Mouse (Mus musculus) stomach, embryonic 15.5 days (tissue): ENCODE results near the gene Podn. TPM values are rescaled to one million over a fixed set of nuclear protein-coding genes. Genes with fewer than 3 reads are reported as not detected.
"Not testable (repeated sequence)": the region's sequence is repeated elsewhere in the genome, so short reads cannot be mapped to it uniquely, and the experiment has no call there.

Source experiments
- ATAC-seq: fragments of 200-750 bp; cut with Nextera tagmentation; 2 replicates; pipeline ENCODE4 v1.8.0; 2017; ENCODE audit warnings: low read depth, moderate number of reproducible peaks, moderate TSS enrichment; ENCODE audit not compliant: insufficient read depth, low FRiP score
- H3K27ac ChIP-seq: fragments of 300-500 bp; sonication (generic); 2 replicates; pipeline ENCODE4 v1.5.1; 2015; ENCODE audit warnings: mild to moderate bottlenecking, inconsistent platforms
- H3K27me3 ChIP-seq: fragments of 300-500 bp; sonication (generic); replicated peaks from 2 replicates; pipeline ENCODE4 v1.6.1; 2015; ENCODE audit warnings: inconsistent platforms
- H3K36me3 ChIP-seq: fragments of 300-500 bp; sonication (generic); 2 replicates; pipeline ENCODE4 v1.6.1; 2015; ENCODE audit warnings: inconsistent platforms
- H3K4me1 ChIP-seq: fragments of 300-500 bp; sonication (generic); 2 replicates; pipeline ENCODE4 v1.6.1; 2015; ENCODE audit warnings: inconsistent platforms
- H3K4me2 ChIP-seq: fragments of 300-500 bp; sonication (generic); 2 replicates; pipeline ENCODE4 v1.6.1; 2015; ENCODE audit warnings: mild to moderate bottlenecking, inconsistent platforms
- H3K4me3 ChIP-seq: fragments of 300-500 bp; sonication (generic); replicated peaks from 2 replicates; pipeline ENCODE4 v1.5.1; 2015; ENCODE audit warnings: inconsistent platforms
- H3K9ac ChIP-seq: fragments of 300-500 bp; sonication (generic); 2 replicates; pipeline ENCODE4 v1.6.1; 2015; ENCODE audit warnings: inconsistent platforms
- H3K9me3 ChIP-seq: fragments of 300-500 bp; sonication (generic); 2 replicates; pipeline ENCODE4 v1.6.1; 2016; ENCODE audit warnings: inconsistent platforms
- WGBS: fragments of 180-500 bp; shearing (Covaris S2); methylation state at CpG from one replicate; pipeline ENCODE4 v1.1.7; 2015; 5-methylcytosine and 5-hydroxymethylcytosine counted together
- polyA plus RNA-seq: library from polyadenylated mRNA; unstranded; fragments of >200 nt; fragmentation: Nextera tagmentation; extraction: Ambion mirVana; gene quantifications from 2 replicates; pipeline ENCODE4 v1.2.1, GENCODE M21; 2015

The Podn gene
- polyA plus RNA-seq, result 0.90 and 1.1 TPM in 2 replicates

DNA sequence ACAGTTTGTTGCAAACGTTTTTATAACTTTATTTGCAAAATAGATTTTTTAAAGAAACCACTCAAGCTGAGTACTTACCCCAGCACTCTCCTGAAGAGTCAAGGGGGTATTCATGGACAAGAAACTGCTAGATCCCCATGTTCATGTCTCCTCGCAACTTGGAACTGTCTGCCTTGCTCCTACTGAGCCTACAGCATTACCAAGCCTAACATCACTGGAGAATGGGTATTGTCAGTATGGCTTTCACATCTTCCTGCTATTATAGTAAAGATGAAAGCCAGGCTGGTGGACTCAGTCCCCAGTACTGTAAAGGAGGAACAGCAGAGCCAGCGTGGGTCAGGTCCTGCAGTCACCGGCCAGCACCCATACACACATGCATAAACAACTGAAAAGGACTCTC is at the start of gene Podn:
TSS of gene Podn (minus strand) at position 101 of the 400 bp plus-strand sequence.
- no peaks in the 10 kb centered on the region for H3K9me3 ChIP-seq
- H3K4me2 ChIP-seq, result no peak within 1 kb of the TSS
- 74% methylated on average over 4 of the region's 4 CpGs for WGBS
- no peaks in the 10 kb centered on the region for H3K27me3 ChIP-seq
- no peak for ATAC-seq
- H3K27ac ChIP-seq, result no peak within 1 kb of the TSS
- H3K4me1 ChIP-seq, result no peaks in the 10 kb centered on the region
- H3K36me3 ChIP-seq, result no peaks in the 10 kb centered on the region
- no peak within 1 kb of the TSS for H3K4me3 ChIP-seq
- no peak within 1 kb of the TSS for H3K9ac ChIP-seq

DNA sequence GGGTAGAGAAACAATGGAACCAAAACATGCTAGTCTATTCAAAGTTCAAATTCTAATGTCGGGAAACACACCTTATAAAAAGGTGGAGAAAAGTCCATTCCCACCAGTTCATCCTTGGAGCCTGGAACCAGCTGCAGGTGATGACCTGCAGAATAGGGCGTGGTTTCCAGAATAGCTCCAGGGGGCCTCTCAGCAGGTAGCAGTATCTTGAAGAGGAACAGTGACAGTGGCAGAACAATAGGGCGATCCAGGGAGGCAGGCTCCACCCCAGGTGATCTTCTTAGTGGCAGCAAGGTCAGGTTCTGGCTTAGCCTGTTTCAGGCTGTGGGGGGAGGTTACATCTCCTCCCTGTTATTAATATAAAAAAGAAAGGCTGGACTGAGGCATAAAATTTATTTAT is 49.3 kb upstream of the Podn start:
- whole genome bisulfite sequencing, result 35% methylated on average over 3 of the region's 3 CpGs
- H3K27me3 ChIP-seq, H3K4me3 ChIP-seq, H3K4me2 ChIP-seq, H3K9me3 ChIP-seq, H3K4me1 ChIP-seq, H3K9ac ChIP-seq, H3K36me3 ChIP-seq, ATAC-seq, H3K27ac ChIP-seq: not testable (repeated sequence)

DNA sequence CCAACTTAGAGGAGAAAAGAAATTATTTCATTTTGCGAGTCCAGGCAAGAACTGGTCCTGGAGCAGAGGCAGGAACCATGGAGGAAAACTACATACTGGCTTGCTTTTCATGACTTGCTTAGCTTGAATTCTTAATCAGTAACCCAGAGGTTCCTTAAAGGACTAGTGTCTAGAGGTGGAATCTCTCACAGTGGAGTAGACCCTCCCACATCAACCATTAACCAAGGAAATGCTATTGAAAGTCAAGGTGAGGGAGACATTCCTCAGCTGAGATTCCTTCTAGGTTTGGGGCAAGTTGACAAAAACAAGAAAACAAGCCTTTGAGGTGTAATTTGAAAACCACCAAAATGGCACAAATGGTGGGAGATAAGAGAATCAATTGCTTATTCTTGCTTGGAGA is 48.6 kb upstream of the Podn start, which contains the start of gene Scp2:
TSS of gene Scp2 (minus strand) at position 119 of the 400 bp plus-strand sequence.
- no peaks in the 10 kb centered on the region for H3K27me3 ChIP-seq
- no peak for ATAC-seq
- no peak within 1 kb of the TSS for H3K4me3 ChIP-seq
- WGBS, result 80% methylated on average over 1 of the region's 1 CpGs
- no peak within 1 kb of the TSS for H3K4me2 ChIP-seq
- H3K9ac ChIP-seq, result no peak within 1 kb of the TSS
- no peaks in the 10 kb centered on the region for H3K9me3 ChIP-seq
- H3K4me1 ChIP-seq, result no peaks in the 10 kb centered on the region
- no peaks in the 10 kb centered on the region for H3K36me3 ChIP-seq
- no peak within 1 kb of the TSS for H3K27ac ChIP-seq

DNA sequence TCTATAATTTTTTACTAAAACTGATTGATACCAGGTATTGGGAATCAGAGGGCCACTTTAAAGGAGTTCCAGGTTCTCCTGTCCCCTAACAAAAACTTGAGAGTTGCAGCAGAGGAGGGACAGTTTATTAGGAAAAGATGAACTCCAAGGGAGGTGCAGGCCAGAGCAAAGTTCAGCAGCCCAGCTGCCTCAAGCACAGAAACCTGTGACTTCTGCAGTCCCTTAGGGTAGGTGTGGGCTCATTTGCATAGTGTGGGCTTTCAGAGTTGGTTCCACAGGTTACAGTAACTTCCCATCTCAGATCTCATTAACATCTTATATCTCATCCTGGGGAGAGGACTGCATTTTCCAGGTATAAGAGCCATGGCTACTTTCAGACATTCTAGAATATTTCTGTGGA is 47.5 kb upstream of the Podn start:
- no peaks in the 10 kb centered on the region for H3K9me3 ChIP-seq
- H3K4me3 ChIP-seq, result no peak overlapping the region
- no peak overlapping the region for H3K27ac ChIP-seq
- no peak for ATAC-seq
- no peaks in the 10 kb centered on the region for H3K27me3 ChIP-seq
- no peaks in the 10 kb centered on the region for H3K4me1 ChIP-seq
- H3K9ac ChIP-seq, result no peak overlapping the region
- no peaks in the 10 kb centered on the region for H3K36me3 ChIP-seq
- H3K4me2 ChIP-seq, result no peak overlapping the region

DNA sequence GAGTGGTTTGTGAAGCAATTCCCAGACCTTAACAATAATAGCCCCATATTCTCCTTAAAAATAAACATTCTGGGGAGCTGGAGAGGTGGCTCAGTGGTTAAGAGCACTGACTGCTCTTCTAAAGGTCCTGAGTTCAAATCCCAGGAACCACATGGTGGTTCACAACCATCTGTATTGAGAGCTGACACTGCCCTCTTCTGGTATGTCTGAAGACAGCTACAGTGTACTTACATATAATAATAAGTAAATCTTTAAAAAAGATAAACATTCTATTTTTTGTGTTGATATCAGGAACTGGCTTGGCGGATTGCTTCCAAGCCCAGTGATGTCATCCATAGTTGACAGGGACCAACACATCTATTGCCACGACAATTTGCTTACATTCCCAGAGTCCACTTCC is 46.9 kb upstream of the Podn start:
- not testable (repeated sequence) for H3K9ac ChIP-seq, H3K4me2 ChIP-seq, H3K4me1 ChIP-seq, H3K36me3 ChIP-seq, H3K4me3 ChIP-seq, H3K9me3 ChIP-seq, H3K27ac ChIP-seq, ATAC-seq, H3K27me3 ChIP-seq
- WGBS, result 75% methylated on average over 2 of the region's 2 CpGs

DNA sequence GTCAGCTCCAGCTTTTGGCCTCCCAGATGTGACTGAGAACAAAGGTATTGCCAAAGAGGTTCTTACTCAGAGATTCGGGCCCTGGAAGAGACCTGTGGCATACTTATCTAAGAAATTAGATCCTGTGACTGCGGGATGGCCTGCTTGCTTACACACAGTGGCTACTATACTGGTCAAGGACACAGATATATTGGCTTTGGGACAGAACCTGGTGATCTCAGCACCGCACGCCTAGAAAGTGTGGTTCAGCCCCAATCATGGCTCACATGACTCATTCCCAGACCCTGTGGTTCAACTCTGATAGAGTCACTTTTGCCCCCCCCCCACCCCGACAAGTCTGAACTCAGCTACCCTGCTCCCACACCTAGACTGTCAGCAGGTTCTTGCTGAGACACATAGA is 40.7 kb upstream of the Podn start:
- 80% methylated on average over 5 of the region's 5 CpGs for WGBS
- Histone ChIP-seq H3K9ac (no peak overlapping the region), H3K27ac (no peak overlapping the region), H3K36me3 (no peaks in the 10 kb centered on the region), H3K4me2 (no peak overlapping the region), H3K27me3 (no peaks in the 10 kb centered on the region), H3K4me3 (no peak overlapping the region), H3K9me3 (no peaks in the 10 kb centered on the region), H3K4me1 (no peaks in the 10 kb centered on the region)
- ATAC-seq, result no peak

DNA sequence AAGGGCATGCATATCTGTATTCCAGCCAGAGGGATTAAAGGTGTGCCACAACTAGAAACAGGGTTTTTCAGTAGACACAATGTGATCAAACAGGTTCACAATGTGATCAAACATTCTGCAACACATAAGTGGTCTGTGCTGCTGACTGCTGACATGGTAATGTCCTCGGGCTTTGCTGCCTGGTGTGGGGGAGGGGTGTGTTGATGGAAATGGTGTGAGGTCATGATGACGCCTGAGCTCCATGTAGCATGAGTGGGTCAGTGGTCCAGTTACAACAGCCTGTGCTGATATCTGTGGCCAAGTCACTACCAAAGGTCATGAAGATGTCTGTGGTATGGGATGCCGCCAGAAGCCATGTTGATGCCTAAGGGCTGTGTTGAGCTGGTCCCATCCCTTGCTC is 34.2 kb upstream of the Podn start:
- H3K9me3 ChIP-seq, result no peaks in the 10 kb centered on the region
- no peaks in the 10 kb centered on the region for H3K36me3 ChIP-seq
- no peak for ATAC-seq
- H3K27me3 ChIP-seq, result no peaks in the 10 kb centered on the region
- no peak overlapping the region for H3K27ac ChIP-seq
- H3K4me3 ChIP-seq, result no peak overlapping the region
- no peak overlapping the region for H3K9ac ChIP-seq
- 89% methylated on average over 3 of the region's 3 CpGs for WGBS
- H3K4me2 ChIP-seq, result no peak overlapping the region
- H3K4me1 ChIP-seq, result no peaks in the 10 kb centered on the region

DNA sequence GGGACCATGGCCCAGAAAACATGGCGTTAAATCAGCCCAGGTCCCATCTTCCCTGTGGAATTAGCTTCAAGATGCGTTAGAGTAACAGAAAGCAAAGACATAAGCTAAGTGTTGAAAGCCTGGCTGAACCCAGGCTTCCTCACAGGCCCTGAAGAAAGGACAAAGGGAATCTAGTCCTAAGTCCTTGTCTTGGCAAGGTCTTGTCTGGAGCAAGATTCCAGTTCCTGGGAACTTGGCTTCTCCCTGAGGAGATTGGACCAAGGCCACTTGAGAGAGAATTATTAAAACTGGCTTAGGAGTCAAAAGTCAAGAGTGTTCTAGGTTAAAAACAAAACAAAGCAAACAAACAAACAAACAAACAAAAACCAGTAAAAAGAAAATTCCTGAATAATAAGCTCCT is 32.1 kb upstream of the Podn start:
- H3K27me3 ChIP-seq, result no peaks in the 10 kb centered on the region
- H3K4me2 ChIP-seq, result no peak overlapping the region
- no peaks in the 10 kb centered on the region for H3K4me1 ChIP-seq
- no peak for ATAC-seq
- H3K9ac ChIP-seq, result no peak overlapping the region
- no peaks in the 10 kb centered on the region for H3K9me3 ChIP-seq
- 86% methylated on average over 2 of the region's 2 CpGs for WGBS
- no peak overlapping the region for H3K4me3 ChIP-seq
- no peak overlapping the region for H3K27ac ChIP-seq
- H3K36me3 ChIP-seq, result no peaks in the 10 kb centered on the region

DNA sequence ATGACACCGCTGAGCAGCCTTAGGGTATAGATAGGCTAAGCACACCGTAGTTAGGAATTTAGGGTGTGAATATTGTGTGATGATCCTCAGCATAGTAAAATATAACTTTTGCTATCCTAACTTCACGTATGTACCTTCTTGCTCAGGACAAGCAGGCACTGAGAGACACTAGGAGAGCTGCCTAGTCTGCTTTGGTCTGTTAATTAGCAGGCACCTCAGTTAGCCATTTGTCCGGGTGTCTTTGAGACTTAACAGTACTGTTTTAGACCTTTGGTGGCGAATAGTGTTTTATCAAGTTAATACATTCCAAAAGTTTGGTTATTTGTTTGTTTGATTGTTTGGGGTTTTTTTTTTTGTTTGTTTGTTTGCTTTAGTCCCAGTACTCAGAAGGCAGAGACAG is 31.3 kb upstream of the Podn start:
- Histone ChIP-seq H3K4me3 (no peak overlapping the region), H3K4me2 (no peak overlapping the region), H3K9me3 (no peaks in the 10 kb centered on the region), H3K27me3 (no peaks in the 10 kb centered on the region), H3K9ac (no peak overlapping the region), H3K36me3 (no peaks in the 10 kb centered on the region), H3K4me1 (no peaks in the 10 kb centered on the region), H3K27ac (no peak overlapping the region)
- ATAC-seq, result no peak
- WGBS, result 84% methylated on average over 5 of the region's 5 CpGs

DNA sequence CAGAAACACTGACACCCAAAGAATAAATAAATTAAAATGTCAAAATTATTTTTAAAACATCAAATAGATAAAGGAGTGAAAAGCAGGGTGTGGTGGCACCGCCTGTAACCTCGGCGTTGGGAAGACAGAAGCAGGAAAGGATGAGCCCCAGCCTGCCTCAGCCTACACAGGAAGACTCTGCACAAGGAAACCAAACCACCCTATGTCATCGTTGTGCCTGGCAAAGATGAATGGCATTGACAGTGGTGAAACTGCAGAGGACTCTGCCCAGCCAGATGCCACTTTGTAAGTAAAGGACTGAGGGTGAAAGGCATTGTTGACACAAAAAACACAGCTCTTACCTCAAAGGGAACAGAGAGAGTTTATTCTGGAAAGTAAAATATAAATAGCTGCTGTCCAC is 30.0 kb upstream of the Podn start:
- H3K36me3 ChIP-seq, result no peaks in the 10 kb centered on the region
- H3K27me3 ChIP-seq, result no peaks in the 10 kb centered on the region
- no peak overlapping the region for H3K9ac ChIP-seq
- no peak overlapping the region for H3K27ac ChIP-seq
- WGBS, result 76% methylated on average over 4 of the region's 4 CpGs
- no peaks in the 10 kb centered on the region for H3K9me3 ChIP-seq
- no peak overlapping the region for H3K4me3 ChIP-seq
- ATAC-seq, result no peak
- H3K4me2 ChIP-seq, result no peak overlapping the region
- no peaks in the 10 kb centered on the region for H3K4me1 ChIP-seq

DNA sequence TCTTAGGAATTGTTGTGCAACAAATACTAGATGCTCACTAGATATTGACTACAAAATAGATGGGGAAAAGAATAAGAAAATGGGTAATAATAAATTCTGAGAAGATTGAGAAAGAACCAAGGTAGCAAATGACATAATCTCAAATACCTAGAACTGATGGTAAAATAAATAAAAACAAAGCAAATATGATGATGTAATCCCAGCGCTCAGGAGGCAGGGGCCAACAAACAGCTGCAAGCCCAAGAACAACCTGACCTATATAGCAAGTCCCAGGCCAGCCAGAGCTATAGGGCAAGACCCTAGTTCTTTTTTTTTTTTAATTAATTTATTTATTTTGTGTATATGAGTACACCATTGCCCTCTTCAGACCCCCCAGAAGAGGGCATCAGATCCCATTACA is 27.9 kb upstream of the Podn start:
- Histone ChIP-seq H3K4me2 (no peak overlapping the region), H3K4me3 (no peak overlapping the region), H3K27me3 (no peaks in the 10 kb centered on the region), H3K4me1 (no peaks in the 10 kb centered on the region), H3K9ac (no peak overlapping the region), H3K36me3 (no peaks in the 10 kb centered on the region), H3K27ac (no peak overlapping the region), H3K9me3 (no peaks in the 10 kb centered on the region)
- 82% methylated on average over 1 of the region's 1 CpGs for WGBS
- ATAC-seq, result no peak

DNA sequence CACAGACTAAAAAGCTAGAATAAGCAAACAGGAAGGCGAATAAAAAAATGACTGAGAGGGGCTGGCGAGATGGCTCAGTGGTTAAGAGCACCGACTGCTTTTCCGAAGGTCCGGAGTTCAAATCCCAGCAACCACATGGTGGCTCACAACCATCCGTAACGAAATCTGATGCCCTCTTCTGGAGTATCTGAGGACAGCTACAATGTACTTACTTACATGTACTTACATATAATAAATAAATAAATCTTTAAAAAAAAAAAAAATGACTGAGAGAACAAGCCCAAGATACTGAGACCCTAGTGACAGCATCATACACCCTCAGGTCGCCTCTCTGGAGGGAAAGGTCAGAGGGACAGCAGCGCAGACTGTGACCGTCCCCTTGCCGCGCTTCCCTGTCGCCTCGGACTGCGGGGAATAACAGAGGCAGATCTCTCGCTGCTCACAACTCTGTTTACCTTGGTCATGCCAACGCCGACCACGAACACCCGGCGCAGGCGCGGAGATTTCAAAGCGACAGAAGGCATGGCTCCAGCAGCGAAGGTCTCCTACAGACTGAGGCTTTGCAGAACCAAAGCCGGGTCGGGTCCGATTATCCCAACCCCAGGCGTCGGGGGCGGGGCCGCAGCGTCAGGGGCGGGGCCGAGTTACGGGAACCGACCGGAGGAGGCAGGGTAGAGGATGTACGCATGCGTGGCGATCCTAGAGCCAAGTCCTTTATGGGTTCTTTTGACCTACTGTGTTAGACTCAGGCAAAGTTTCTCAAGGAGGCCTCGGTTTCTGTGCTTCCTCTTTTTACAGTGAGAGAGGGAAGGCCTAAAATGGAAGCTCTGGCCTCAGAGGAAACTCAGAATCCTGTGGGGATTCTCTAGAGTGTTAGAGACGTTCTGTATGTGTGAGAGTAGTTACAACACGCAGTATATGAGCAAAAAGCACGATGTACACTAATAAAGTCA is 22.0 kb upstream of the Podn start:
- 13% methylated on average over 45 of the region's 45 CpGs for WGBS
- H3K4me3 ChIP-seq, result peak overlapping the region; percentile 65
- H3K9me3 ChIP-seq, result no peaks in the 10 kb centered on the region
- no peaks in the 10 kb centered on the region for H3K4me1 ChIP-seq
- no peak overlapping the region; the same call in 1 of the 2 replicates for H3K9ac ChIP-seq
- peak; percentile 91 for ATAC-seq
- peak overlapping the region; percentile 67; the same call in 1 of the 2 replicates for H3K27ac ChIP-seq
- H3K4me2 ChIP-seq, result peak overlapping the region; percentile 74
- H3K36me3 ChIP-seq, result no peaks in the 10 kb centered on the region
- no peaks in the 10 kb centered on the region for H3K27me3 ChIP-seq
